Mouse (Mus musculus) gastrocnemius, postnatal 25 days (tissue): ENCODE data around the gene Anp32e. TPM values are rescaled to one million over a fixed set of nuclear protein-coding genes. Genes with fewer than 3 reads are reported as not detected.
A peak's percentile ranks its signal among the peaks of the same experiment; 100 is the strongest.
"Not testable (repeated sequence)": the region's sequence is repeated elsewhere in the genome, so short reads cannot be mapped to it uniquely, and the experiment has no call there.

Source experiments
- DNase-seq: peaks from one replicate; pipeline ENCODE4 v3.0.0; 2022
- total RNA-seq, 2 experiments: library from RNA; stranded (reverse); gene quantifications; 1 replicate in 1 of 2; 2 replicates in 1 of 2; pipeline ENCODE4 v1.2.3; 2021

The Anp32e gene
- total RNA-seq, 2 experiments from 2014 or later, result 67.4 to 69.1 TPM

DNA sequence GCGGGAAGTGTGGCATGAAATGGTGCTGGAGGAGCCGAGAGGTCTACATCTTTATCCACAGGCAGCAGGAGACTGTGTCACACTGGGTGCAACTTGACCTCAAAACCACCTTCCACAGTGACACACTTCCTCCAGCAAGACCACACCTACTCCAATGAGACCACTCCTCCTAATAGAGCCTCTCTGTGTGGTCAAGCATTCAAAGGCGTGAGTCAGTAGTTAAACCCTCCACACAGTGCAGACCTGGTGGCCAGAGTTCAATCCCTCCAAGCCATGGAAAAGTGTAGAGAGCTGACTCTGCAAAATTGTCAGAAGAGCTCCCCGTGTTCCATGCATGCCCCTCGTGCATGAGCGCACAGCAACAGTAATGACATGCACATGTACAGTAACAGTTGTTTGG is 13.7 kb downstream of the Anp32e start:
- DNase-seq, result no peak

DNA sequence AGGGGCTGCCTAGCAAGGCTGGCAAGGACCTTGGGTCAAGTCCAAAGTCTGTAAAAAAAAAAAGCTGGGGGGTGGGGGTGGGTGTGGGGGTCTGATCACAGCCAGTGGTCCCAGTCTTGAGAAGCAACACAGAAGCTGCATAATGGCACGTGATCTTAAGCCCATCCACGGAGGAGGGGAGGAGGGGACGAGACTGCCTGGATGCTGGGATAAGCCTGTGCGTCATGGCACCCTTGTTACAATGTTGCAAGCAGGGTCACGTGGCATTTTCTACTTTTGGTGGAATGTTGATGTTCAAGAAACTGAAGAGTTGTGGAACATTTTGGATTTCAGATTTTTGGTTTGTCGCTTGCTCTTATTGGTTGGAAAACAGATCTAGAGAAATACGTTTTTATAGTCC is 14.2 kb downstream of the Anp32e start:
- no peak for DNase-seq

- DNase-seq, result no peak
These were observed 15.7 kb downstream of the Anp32e start for GRCm38 (mm10) chr3:95944742-95945141.

DNA sequence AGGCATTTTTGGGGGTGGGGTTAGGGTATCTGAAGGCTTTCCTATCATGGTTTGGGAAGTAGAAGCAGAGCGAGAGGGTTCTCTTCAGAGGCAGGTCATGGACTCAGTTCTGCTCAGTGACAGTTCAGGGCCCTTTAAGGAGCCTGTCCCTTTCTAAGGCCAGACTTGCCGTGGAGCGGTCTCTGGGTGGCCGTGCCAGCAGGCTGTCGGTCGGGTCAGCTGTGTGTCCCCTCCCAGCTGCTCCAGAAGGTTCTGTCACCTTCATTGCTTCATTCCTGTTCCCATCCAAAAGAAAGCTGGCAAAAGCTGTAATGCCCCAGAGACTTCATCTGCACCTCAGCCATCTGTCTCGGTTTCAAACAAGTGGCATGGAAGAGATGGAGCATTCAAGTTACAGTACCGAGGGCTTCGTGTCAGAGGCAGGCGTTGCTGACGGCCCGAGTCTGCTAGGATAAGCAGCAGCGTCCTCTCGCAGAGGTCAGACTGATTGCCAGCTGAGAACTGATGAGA is 16.7 kb downstream of the Anp32e start:
- DNase-seq, result peak; percentile 47

GRCm38 (mm10) chr3:95948325-95948724 is 19.3 kb downstream of the Anp32e start:
- DNase-seq, result no peak

GRCm38 (mm10) chr3:95950763-95951551 is 21.9 kb downstream of the Anp32e start:
- DNase-seq, result peak; percentile 86

DNA sequence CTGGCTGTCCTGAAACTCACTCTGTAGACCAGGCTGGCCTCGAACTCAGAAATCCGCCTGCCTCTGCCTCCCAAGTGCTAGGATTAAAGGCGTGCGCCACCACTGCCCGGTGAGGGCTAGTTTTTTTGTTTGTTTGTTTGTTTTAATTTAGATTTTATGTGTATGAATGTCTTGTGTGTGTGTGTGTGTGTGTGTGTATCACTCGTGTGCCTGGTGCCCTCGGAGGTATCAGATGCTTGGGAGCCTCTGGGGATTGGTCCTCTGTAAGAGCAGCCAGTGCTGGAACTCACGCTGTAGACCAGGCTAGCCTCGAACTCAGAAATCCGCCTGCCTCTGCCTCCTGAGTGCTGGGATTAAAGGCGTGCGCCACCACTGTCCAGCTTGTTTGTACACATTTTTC is 22.5 kb downstream of the Anp32e start:
- DNase-seq, result not testable (repeated sequence)

DNA sequence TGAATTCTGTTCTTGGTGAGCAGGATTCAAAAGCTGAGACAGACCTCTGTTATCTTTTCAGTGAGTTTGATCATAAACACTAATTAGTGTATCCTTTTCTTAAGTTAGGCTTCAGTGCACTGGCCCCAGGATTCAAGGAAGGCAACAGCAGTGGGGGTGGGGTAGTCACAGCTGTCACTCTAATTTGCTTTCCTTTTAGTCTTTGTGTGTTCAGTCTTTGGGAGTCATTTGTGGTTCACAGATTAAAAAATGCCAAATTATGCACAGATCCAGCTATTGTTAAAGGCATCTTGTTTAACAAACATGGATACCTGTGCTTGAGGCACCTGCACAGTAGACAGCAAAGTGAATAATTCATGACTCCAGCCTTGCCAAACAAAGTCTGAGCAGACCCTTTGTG is 24.0 kb downstream of the Anp32e start:
- DNase-seq, result no peak

- DNase-seq, result no peak
These were observed 24.5 kb downstream of the Anp32e start for GRCm38 (mm10) chr3:95953522-95953921.

DNA sequence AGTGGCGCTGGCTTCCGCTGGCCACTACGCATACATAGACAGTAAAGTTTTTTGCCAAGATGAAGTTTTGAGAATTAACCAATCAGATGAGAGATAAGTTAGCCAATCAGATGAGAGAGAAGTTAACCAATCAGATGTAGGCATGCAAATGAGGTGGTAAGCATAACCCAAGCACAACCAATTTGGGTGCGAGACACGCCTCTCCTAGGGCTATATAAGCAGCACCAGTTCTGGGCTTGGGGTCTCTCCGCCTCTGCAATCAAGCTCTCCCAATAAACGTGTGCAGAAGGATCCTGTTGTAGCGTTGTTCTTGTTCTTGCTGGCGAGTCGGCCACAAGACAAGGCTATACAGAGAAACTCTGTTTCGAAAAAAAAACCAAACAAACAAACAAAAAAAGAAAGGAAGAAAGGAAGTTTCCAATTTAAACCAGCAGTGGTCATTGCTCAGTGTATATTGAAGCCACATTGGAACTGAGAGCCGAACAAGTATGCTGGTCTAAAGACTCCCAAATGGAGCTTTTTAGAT is 25.7 kb downstream of the Anp32e start:
- DNase-seq, result not testable (repeated sequence)

GRCm38 (mm10) chr3:95955318-95955717 is 26.3 kb downstream of the Anp32e start:
- DNase-seq, result no peak

DNA sequence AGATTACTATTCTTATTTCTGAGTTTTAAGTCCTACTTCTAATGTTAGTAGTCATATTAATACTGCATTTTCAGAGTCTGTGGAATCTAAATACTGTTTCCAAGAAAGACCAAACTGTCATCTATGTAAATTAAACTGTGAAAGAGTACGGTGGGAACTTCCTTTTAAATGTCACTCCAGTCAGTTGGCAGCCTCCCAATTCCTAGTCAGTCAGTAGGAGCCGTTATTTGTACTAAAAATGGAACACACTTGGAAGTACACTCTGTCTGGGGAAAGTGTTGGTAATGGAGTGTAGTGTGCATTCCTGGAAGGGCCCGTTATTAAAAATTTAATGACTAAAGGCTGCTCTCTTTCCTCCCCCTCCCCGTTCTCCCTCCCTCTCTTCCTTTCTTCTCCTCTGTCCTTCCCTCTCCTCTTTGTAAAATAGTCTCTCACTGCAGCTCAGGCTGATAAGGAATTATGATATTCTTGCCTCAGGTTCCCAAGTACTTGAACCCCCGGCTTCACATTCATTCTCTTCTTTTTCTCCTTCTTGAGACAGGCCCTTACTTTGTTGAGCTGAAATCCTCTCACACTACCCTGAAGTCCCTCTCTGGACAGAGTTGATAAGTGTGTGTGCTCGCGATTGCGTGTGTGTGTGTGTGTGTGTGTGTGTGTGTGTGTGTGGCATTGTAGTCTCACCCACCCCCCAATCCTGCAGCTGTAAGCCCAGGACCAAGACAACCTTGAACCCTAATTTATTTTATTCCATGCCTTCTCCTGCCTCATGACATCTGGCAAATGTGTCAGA is 28.5 kb downstream of the Anp32e start:
- peak; percentile 29 for DNase-seq

DNA sequence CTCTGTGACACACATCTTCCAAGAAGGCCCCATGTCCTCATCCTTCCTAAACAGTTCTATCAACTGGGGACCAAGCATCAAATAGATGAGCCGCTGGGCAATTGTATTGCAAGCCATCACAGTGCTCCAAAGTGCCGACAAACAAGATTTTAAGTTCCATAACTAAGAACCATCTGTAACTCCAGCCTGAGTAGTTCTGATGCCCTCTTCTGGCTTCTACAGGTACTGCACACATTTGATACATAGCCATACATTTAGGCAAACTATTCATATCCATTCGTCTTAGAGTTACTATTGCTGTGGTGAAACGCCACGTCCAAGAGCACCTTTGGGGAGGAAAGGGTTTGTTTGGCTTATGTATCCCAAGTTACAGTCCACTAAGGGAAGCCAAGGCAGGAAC is 30.0 kb downstream of the Anp32e start:
- no peak for DNase-seq

DNA sequence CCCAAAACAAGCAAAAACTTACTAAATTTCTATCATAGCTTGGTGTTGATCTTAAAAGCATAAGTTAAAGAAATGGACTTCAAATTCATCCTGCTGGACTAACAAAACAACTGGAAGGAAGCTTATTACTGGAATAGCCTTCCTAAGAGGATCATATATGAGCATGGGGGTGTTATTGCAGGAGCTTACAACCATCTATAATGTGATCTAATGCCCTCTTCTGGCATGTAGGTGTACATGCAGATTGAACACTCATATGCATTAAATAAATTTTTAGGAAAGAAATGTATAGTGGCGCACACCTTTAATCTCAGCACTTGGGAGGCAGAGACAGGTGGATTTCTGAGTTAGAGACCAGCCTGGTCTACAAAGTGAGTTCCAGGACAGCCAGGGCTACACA is 30.8 kb downstream of the Anp32e start:
- no peak for DNase-seq

DNA sequence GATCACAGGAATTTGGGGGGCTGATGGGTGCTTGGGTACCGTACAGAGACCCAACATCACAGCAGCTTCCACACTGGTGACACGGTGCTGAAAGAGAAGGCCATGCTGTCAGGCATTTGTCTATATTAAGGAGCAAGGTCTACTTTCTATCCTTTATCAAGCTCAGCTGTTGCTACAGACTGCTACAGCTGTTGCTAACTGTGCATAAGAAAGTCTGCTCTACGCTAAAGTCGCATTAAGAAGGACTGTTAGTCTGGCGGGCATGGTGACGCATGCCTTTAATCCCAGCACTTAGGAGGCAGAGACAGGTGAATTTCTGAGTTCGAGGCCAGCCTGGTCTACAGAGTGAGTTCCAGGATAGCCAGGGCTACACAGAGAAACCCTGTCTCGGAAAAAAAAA is 33.1 kb downstream of the Anp32e start:
- DNase-seq, result not testable (repeated sequence)

- no peak for DNase-seq
These were observed 34.2 kb downstream of the Anp32e start for GRCm38 (mm10) chr3:95963230-95963629.

DNA sequence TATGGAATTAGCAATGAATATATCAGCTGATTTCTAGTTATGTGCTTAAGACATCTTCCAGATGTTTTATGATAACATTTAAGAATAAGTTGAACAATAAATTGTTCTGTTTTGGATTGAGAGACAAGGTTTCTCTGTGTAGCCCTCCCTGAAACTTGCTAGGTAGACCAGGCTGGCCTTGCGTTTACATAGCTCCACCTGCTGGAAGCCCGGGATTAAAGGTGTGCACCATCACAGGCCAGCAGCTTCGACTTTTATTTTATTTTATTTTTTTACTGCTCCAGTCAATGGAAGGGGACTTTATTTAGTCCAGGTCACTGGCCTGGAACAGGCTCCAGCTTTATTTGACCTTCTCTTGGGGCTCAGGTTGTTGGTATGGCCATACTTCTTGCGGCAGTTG is 34.6 kb downstream of the Anp32e start:
- no peak for DNase-seq

DNA sequence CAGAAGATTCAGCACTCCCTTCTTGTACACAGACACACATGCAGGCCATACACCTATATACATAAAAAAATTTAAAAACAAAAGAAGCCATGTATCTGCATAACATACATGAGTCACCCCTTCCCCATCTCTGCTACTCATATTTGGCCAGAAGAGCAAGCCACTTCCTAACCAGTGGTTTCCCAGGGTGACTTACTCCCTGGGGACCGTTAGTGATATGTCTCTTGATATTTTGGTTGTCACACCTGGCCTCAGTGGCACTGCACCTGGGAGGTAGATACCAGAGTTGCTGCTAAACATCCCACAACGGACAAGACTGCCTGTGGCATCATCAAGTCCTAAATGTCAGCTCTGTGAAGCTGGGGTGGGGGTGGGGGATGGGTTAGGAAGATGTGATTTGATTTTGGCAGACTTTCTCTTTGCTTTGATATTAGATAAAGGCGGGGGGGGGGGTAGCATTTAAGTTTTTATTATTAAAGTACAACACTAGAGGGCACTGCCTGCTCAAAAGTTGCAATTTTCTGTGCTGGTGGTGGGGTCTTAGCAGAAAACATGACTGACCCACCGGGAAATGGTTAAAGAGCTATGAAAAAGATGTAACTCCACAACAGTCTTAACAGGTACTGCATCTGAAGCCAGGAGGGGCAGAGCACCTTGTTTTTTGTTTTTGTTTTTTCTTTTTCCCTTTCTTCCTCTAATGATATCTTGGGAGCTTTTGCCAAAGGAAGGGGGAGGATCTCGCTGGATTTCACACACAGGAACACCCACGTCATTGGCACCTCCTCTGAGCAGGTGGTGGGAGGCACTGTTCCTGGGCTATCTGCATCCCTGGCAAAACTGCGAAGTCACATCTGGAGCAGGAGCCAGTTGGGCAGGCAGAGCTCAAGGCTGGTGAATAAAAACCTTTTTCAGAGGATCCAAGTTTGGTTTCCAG is 36.7 kb downstream of the Anp32e start:
- no peak for DNase-seq

GRCm38 (mm10) chr3:95969277-95969676 is 40.2 kb downstream of the Anp32e start:
- DNase-seq, result no peak

DNA sequence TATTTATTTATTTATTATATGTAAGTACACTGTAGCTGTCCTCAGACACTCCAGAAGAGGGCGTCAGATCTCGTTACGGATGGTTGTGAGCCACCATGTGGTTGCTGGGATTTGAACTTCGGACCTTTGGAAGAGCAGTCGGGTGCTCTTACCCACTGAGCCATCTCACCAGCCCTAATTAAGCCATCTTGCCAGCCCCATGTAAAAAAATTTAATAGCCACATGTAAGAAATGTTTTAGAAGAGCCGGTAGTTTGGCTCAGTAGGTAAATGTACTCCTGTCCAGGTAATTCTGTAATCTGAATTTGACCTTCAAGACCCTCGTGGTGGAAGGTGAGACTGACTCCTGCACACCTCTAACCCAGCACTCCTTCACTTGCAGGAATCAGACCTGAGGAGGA is 41.6 kb downstream of the Anp32e start:
- DNase-seq, result not testable (repeated sequence)

GRCm38 (mm10) chr3:95972251-95972872 is 43.3 kb downstream of the Anp32e start:
- DNase-seq, result no peak
